Mouse (Mus musculus) bone marrow, adult 2 months (tissue): ENCODE measurements around the gene Wdr20.

Experiments used
- CTCF ChIP-seq: fragments of 200-500 bp; IDR thresholded peaks from 2 replicates; pipeline ENCODE4 v1.5.1; 2011; ENCODE audit warnings: low read length, control low read depth; ENCODE audit not compliant: control insufficient read depth, insufficient read depth
- POLR2A ChIP-seq: fragments of 200-500 bp; IDR thresholded peaks from 2 replicates; pipeline ENCODE4 v1.6.1; 2011; ENCODE audit warnings: low read depth, mild to moderate bottlenecking, control low read depth, low read length, borderline replicate concordance; ENCODE audit not compliant: control insufficient read depth

GRCm38 (mm10) chr12:110726428-110726827, 11.3 kb upstream of the Wdr20 start:
- TF ChIP-seq CTCF = no peak
- TF ChIP-seq POLR2A = no peak
